Mouse (Mus musculus): ENCODE results near the gene Olfr799. TPM values are rescaled to one million over a fixed set of nuclear protein-coding genes. Genes with fewer than 3 reads are reported as not detected.

Olfr799 gene
- polyA plus RNA-seq (2015; fragmentation: Illumina TruSeq; extraction: RNeasy Lipid Tissue Mini Kit (QIAGEN cat#74804); ENCODE audit: insufficient read depth, low replicate concordance) = not detected

DNA sequence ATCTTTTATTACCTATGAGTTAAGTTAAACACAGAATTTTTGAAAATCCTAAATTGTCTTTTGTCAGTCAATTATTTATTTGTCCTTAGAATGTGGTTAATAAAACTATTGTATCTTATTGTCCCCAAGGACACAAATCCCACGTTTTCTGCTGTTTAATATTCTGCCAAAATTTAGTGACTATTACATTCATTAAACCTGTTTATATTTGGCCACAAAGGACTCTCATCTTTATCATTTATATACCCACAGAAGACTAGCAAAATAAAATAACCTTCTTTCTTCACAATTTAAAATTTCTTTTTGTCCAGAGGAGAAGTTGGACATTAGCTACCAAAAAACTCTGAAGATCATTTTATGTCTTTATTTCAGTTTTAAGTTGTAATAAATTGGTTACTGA is at the start of gene Olfr799:
Gene Olfr799, plus strand, starts transcription at position 301 of the 400 bp plus-strand sequence.

DNA sequence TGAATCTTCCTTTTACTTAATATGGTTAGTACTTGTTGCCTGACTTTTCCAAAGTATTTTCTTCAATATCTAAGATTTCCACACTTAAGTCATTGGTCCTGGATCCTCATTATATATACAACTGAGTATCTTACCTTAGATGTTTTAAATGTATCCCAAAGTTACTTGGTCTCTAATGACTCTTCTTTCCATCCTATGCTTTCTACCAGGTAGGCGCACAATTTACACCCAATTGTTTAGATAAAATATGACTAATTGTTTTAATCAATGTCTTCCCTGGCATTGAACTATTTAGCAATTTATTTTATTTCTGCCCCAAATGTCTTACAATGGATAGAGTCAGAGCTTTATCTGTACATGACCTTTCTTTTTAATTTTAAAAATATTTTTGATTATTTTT is 24.8 kb upstream of the Olfr799 start, which contains the start of gene Olfr796:
Gene Olfr796, minus strand, starts transcription at position 101 of the 400 bp plus-strand sequence.

DNA sequence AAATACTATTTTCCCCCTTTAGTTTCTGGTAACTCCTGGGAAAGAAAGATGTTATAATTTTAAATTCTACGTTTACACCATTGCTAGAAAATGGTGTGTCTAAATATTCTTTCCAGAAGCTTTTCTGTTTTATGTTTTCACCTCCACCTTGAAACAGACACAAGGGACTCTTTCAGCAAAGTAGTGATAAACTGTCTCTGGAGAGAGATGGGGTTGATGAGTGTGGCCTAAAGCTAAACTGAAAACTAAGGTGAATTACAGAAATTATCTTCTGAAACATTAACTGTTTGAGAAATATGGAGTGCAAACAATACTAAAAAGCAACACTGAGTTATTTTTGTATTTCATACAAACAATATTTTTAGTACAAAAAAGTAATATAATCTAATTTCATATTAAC is 9.4 kb upstream of the Olfr799 start, which contains the start of gene Olfr798:
Gene Olfr798, minus strand, starts transcription at position 101 of the 400 bp plus-strand sequence.

DNA sequence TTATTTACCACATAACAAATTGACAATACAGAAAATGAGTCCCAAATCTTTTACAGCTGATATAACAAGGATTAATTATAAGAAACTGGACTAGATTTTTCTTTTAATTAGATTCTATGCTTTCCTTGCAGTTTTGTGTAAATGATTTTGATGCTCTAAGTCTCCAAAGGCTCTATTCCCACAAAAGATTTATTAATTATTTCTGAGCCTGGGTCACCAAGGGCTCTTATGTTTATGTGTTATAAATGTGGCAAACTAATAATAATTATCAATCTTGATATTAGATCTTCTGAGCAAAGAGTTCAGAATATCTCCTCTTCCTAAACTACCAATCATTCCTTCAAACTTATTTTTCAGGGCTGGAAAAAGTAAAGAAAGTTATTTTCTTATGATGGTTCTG is 20.1 kb downstream of the Olfr799 start, which contains the start of gene Olfr800:
Gene Olfr800, plus strand, starts transcription at position 301 of the 400 bp plus-strand sequence.

DNA sequence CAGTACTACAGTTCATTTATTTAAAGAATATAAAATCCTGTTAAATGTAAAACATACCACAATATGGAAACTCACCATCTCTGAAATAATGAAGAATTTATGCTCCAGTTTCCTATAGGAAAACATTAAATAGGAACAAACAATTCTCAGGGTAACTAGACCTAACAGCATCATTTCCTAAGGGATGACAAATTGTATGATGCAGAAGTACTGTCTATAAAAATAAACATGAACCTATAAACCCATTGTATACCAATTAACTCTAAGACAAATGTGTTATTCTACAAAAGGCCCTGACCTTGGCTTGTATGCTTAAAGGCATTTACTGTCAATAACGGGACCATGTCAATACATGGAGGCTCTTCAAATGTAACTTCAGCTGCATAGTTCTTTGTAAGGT is 36.5 kb downstream of the Olfr799 start, which contains the start of gene Olfr801:
Gene Olfr801, minus strand, starts transcription at position 101 of the 400 bp plus-strand sequence.

DNA sequence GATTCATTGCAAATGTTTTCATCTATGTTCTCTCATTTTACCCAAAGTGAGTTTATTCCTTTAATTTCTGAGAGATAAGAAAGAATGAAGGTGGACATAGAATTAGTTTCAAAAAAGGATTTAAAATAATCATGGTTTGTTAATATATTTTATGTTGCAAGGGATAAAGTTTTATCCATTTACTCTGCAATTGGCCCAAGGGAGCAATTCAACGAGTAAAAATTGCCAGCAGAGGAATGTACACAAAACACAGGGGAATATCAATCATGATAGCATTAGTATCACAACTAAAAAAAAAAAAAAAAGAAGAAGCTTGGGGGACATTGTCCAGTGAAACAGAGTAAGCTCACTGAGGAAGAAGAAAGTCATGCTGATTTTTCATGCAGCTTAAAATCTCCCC is 50.8 kb downstream of the Olfr799 start, which contains the start of gene Olfr802:
Gene Olfr802, minus strand, starts transcription at position 101 of the 400 bp plus-strand sequence.

DNA sequence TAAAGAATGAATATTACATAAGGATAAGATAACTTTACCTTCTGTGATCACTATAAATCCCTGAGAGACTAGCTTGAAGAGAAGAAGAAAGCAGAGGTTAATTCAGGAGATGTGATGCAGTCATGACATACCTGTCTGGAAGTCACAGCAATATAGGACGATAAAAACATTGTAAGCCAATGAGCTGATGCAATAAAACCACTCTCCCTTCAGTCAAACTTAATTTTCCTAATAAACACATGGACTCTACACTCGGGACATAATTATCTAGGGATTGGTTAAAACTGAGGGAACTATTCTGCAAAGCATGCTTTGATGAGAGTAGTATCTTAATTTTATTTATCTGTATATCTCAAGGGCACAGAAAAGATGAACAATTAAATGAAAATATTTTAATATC is 56.9 kb downstream of the Olfr799 start, which contains the start of gene Olfr803:
Gene Olfr803, minus strand, starts transcription at position 101 of the 400 bp plus-strand sequence.

Other genes starting within 250 kb of the Olfr799 start
- not detected for gene Olfr785, start 232.1 kb upstream of the Olfr799 start, polyA plus RNA-seq (2015; fragmentation: Illumina TruSeq; extraction: RNeasy Lipid Tissue Mini Kit (QIAGEN cat#74804); ENCODE audit: insufficient read depth, low replicate concordance)
- gene Olfr786, start 210.2 kb upstream of the Olfr799 start, polyA plus RNA-seq (2015; fragmentation: Illumina TruSeq; extraction: RNeasy Lipid Tissue Mini Kit (QIAGEN cat#74804); ENCODE audit: insufficient read depth, low replicate concordance) = not detected
- gene Olfr787, start 175.6 kb upstream of the Olfr799 start, polyA plus RNA-seq (2015; fragmentation: Illumina TruSeq; extraction: RNeasy Lipid Tissue Mini Kit (QIAGEN cat#74804); ENCODE audit: insufficient read depth, low replicate concordance) = not detected
- gene Olfr788, start 166.5 kb upstream of the Olfr799 start, polyA plus RNA-seq (2015; fragmentation: Illumina TruSeq; extraction: RNeasy Lipid Tissue Mini Kit (QIAGEN cat#74804); ENCODE audit: insufficient read depth, low replicate concordance) = not detected
- not detected for gene Olfr789, start 152.7 kb upstream of the Olfr799 start, polyA plus RNA-seq (2015; fragmentation: Illumina TruSeq; extraction: RNeasy Lipid Tissue Mini Kit (QIAGEN cat#74804); ENCODE audit: insufficient read depth, low replicate concordance)
- gene Olfr790, start 139.0 kb upstream of the Olfr799 start, polyA plus RNA-seq (2015; fragmentation: Illumina TruSeq; extraction: RNeasy Lipid Tissue Mini Kit (QIAGEN cat#74804); ENCODE audit: insufficient read depth, low replicate concordance) = not detected
- gene Olfr791, start 115.7 kb upstream of the Olfr799 start, polyA plus RNA-seq (2015; fragmentation: Illumina TruSeq; extraction: RNeasy Lipid Tissue Mini Kit (QIAGEN cat#74804); ENCODE audit: insufficient read depth, low replicate concordance) = not detected
- not detected for gene Olfr792, start 98.3 kb upstream of the Olfr799 start, polyA plus RNA-seq (2015; fragmentation: Illumina TruSeq; extraction: RNeasy Lipid Tissue Mini Kit (QIAGEN cat#74804); ENCODE audit: insufficient read depth, low replicate concordance)
- gene Olfr794, start 69.8 kb upstream of the Olfr799 start, polyA plus RNA-seq (2015; fragmentation: Illumina TruSeq; extraction: RNeasy Lipid Tissue Mini Kit (QIAGEN cat#74804); ENCODE audit: insufficient read depth, low replicate concordance) = not detected
- gene Olfr796, start 24.9 kb upstream of the Olfr799 start, polyA plus RNA-seq (2015; fragmentation: Illumina TruSeq; extraction: RNeasy Lipid Tissue Mini Kit (QIAGEN cat#74804); ENCODE audit: insufficient read depth, low replicate concordance) = not detected
- gene Olfr798, start 9.6 kb upstream of the Olfr799 start, polyA plus RNA-seq (2015; fragmentation: Illumina TruSeq; extraction: RNeasy Lipid Tissue Mini Kit (QIAGEN cat#74804); ENCODE audit: insufficient read depth, low replicate concordance) = not detected
- gene Olfr800, start 20.2 kb downstream of the Olfr799 start, polyA plus RNA-seq (2015; fragmentation: Illumina TruSeq; extraction: RNeasy Lipid Tissue Mini Kit (QIAGEN cat#74804); ENCODE audit: insufficient read depth, low replicate concordance) = not detected
- not detected for gene Olfr801, start 36.4 kb downstream of the Olfr799 start, polyA plus RNA-seq (2015; fragmentation: Illumina TruSeq; extraction: RNeasy Lipid Tissue Mini Kit (QIAGEN cat#74804); ENCODE audit: insufficient read depth, low replicate concordance)
- not detected for gene Olfr802, start 50.7 kb downstream of the Olfr799 start, polyA plus RNA-seq (2015; fragmentation: Illumina TruSeq; extraction: RNeasy Lipid Tissue Mini Kit (QIAGEN cat#74804); ENCODE audit: insufficient read depth, low replicate concordance)
- gene Olfr803, start 56.8 kb downstream of the Olfr799 start, polyA plus RNA-seq (2015; fragmentation: Illumina TruSeq; extraction: RNeasy Lipid Tissue Mini Kit (QIAGEN cat#74804); ENCODE audit: insufficient read depth, low replicate concordance) = not detected
- not detected for gene Olfr804, start 65.7 kb downstream of the Olfr799 start, polyA plus RNA-seq (2015; fragmentation: Illumina TruSeq; extraction: RNeasy Lipid Tissue Mini Kit (QIAGEN cat#74804); ENCODE audit: insufficient read depth, low replicate concordance)
- gene Olfr805, start 91.9 kb downstream of the Olfr799 start, polyA plus RNA-seq (2015; fragmentation: Illumina TruSeq; extraction: RNeasy Lipid Tissue Mini Kit (QIAGEN cat#74804); ENCODE audit: insufficient read depth, low replicate concordance) = not detected
- not detected for gene Olfr806, start 104.4 kb downstream of the Olfr799 start, polyA plus RNA-seq (2015; fragmentation: Illumina TruSeq; extraction: RNeasy Lipid Tissue Mini Kit (QIAGEN cat#74804); ENCODE audit: insufficient read depth, low replicate concordance)
- not detected for gene Olfr807, start 120.3 kb downstream of the Olfr799 start, polyA plus RNA-seq (2015; fragmentation: Illumina TruSeq; extraction: RNeasy Lipid Tissue Mini Kit (QIAGEN cat#74804); ENCODE audit: insufficient read depth, low replicate concordance)
- gene Olfr808, start 128.0 kb downstream of the Olfr799 start, polyA plus RNA-seq (2015; fragmentation: Illumina TruSeq; extraction: RNeasy Lipid Tissue Mini Kit (QIAGEN cat#74804); ENCODE audit: insufficient read depth, low replicate concordance) = not detected
- not detected for gene Olfr809, start 137.2 kb downstream of the Olfr799 start, polyA plus RNA-seq (2015; fragmentation: Illumina TruSeq; extraction: RNeasy Lipid Tissue Mini Kit (QIAGEN cat#74804); ENCODE audit: insufficient read depth, low replicate concordance)
- gene Olfr810, start 157.4 kb downstream of the Olfr799 start, polyA plus RNA-seq (2015; fragmentation: Illumina TruSeq; extraction: RNeasy Lipid Tissue Mini Kit (QIAGEN cat#74804); ENCODE audit: insufficient read depth, low replicate concordance) = not detected
- not detected for gene Olfr811, start 166.9 kb downstream of the Olfr799 start, polyA plus RNA-seq (2015; fragmentation: Illumina TruSeq; extraction: RNeasy Lipid Tissue Mini Kit (QIAGEN cat#74804); ENCODE audit: insufficient read depth, low replicate concordance)
- gene Olfr812, start 208.6 kb downstream of the Olfr799 start, polyA plus RNA-seq (2015; fragmentation: Illumina TruSeq; extraction: RNeasy Lipid Tissue Mini Kit (QIAGEN cat#74804); ENCODE audit: insufficient read depth, low replicate concordance) = not detected
- gene Olfr813, start 217.9 kb downstream of the Olfr799 start, polyA plus RNA-seq (2015; fragmentation: Illumina TruSeq; extraction: RNeasy Lipid Tissue Mini Kit (QIAGEN cat#74804); ENCODE audit: insufficient read depth, low replicate concordance) = not detected
- gene Olfr814, start 242.4 kb downstream of the Olfr799 start, polyA plus RNA-seq (2015; fragmentation: Illumina TruSeq; extraction: RNeasy Lipid Tissue Mini Kit (QIAGEN cat#74804); ENCODE audit: insufficient read depth, low replicate concordance) = not detected